Mouse (Mus musculus) testis, adult 2 months (tissue): Measurements from ENCODE around the gene Tgfbr2.

Experiments
- CTCF ChIP-seq: fragments of 200-500 bp; IDR thresholded peaks from 2 replicates; pipeline ENCODE4 v1.5.1; 2012; ENCODE audit warnings: low read depth, mild to moderate bottlenecking, inconsistent platforms, low read length, moderate library complexity; ENCODE audit not compliant: control insufficient read depth, insufficient read depth, insufficient replicate concordance
- POLR2A ChIP-seq: fragments of 200-500 bp; IDR thresholded peaks from 2 replicates; pipeline ENCODE4 v1.6.1; 2012; ENCODE audit warnings: low read depth, mild to moderate bottlenecking, inconsistent platforms, low read length, moderate library complexity; ENCODE audit not compliant: control insufficient read depth

DNA sequence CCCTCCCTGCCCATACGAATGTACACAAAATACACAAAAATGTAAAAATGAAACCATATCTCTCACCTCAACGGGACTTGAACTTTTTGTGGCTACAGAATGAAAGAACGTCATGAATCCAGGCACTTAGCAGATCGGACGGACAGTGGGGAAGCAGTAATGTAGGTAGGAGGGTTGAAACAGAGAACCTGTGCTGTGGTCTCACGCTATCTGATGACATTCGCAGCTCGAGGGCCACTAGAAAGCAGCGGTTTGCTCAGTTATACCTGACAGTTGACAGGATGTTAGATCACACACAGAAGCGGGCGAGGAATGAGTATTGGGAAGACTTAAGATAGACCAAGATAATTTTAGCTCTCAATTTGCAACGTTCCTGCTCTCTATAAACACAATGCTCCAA lies 36.9 kb upstream of the Tgfbr2 start:
- TF ChIP-seq CTCF (no peak), POLR2A (no peak)
